Mouse (Mus musculus): ENCODE data around the gene B9d1.
A peak's percentile ranks its signal among the peaks of the same experiment; 100 is the strongest.

Gene B9d1

GRCm38 (mm10) chr11:61504713-61505257 lies at the start of gene B9d1:
TSS of gene B9d1 (plus strand) at chr11:61505144.
- DNase-seq (ENCODE audit: extremely low read depth, low read depth), result peak; percentile 87

- DNase-seq (ENCODE audit: extremely low read depth, low read depth), result no peak
Measured at GRCm38 (mm10) chr11:61464071-61464470, 40.9 kb upstream of the B9d1 start.

GRCm38 (mm10) chr11:61465422-61465821 lies 39.5 kb upstream of the B9d1 start:
- DNase-seq (ENCODE audit: extremely low read depth, low read depth), result no peak

- no peak for DNase-seq (ENCODE audit: extremely low read depth, low read depth)
Measured at GRCm38 (mm10) chr11:61468534-61468933, 36.4 kb upstream of the B9d1 start.

- DNase-seq (ENCODE audit: extremely low read depth, low read depth), result no peak
Measured at GRCm38 (mm10) chr11:61469317-61469917, 35.5 kb upstream of the B9d1 start.

- DNase-seq (ENCODE audit: extremely low read depth, low read depth), result no peak
Measured at GRCm38 (mm10) chr11:61470880-61471279, 34.1 kb upstream of the B9d1 start.

GRCm38 (mm10) chr11:61473630-61474029 lies 31.3 kb upstream of the B9d1 start:
- DNase-seq (ENCODE audit: extremely low read depth, low read depth), result no peak

GRCm38 (mm10) chr11:61476786-61477382 lies 28.1 kb upstream of the B9d1 start:
- no peak for DNase-seq (ENCODE audit: extremely low read depth, low read depth)

- no peak for DNase-seq (ENCODE audit: extremely low read depth, low read depth)
Measured at GRCm38 (mm10) chr11:61477566-61478508, 27.1 kb upstream of the B9d1 start.

- no peak for DNase-seq (ENCODE audit: extremely low read depth, low read depth)
Measured at GRCm38 (mm10) chr11:61478788-61479187, 26.2 kb upstream of the B9d1 start.

- no peak for DNase-seq (ENCODE audit: extremely low read depth, low read depth)
Measured at GRCm38 (mm10) chr11:61481239-61482090, 23.5 kb upstream of the B9d1 start.

- DNase-seq (ENCODE audit: extremely low read depth, low read depth), result no peak
Measured at GRCm38 (mm10) chr11:61483226-61483845, 21.6 kb upstream of the B9d1 start.

- DNase-seq (ENCODE audit: extremely low read depth, low read depth), result no peak
Measured at GRCm38 (mm10) chr11:61484256-61484612, 20.7 kb upstream of the B9d1 start.

- DNase-seq (ENCODE audit: extremely low read depth, low read depth), result no peak
Measured at GRCm38 (mm10) chr11:61484613-61485540, 20.1 kb upstream of the B9d1 start, which contains the start of gene Mfap4. TSS of gene Mfap4 (plus strand) at chr11:61485431.

GRCm38 (mm10) chr11:61485541-61486457 lies 19.1 kb upstream of the B9d1 start:
- DNase-seq (ENCODE audit: extremely low read depth, low read depth), result no peak

- DNase-seq (ENCODE audit: extremely low read depth, low read depth), result no peak
Measured at GRCm38 (mm10) chr11:61486458-61487219, 18.3 kb upstream of the B9d1 start.

GRCm38 (mm10) chr11:61487401-61487800 lies 17.5 kb upstream of the B9d1 start:
- DNase-seq (ENCODE audit: extremely low read depth, low read depth), result no peak

- no peak for DNase-seq (ENCODE audit: extremely low read depth, low read depth)
Measured at GRCm38 (mm10) chr11:61487936-61488335, 17.0 kb upstream of the B9d1 start.

Data from MEL-GATA-1-ER (cell line).